Mouse (Mus musculus): ENCODE measurements around the gene Dnaja3.

GRCm38 (mm10) chr16:4635760-4636159 lies 4.0 kb upstream of the Dnaja3 start:
- TF ChIP-seq EP300 (IDR thresholded peaks at IDR 0.05; ENCODE audit: low read depth) (no peak), CTCF (IDR thresholded peaks at IDR 0.05; ENCODE audit: low read depth) (no peak)

Measured in heart, postnatal 0 days (tissue).